Mouse (Mus musculus): ENCODE results near the gene Gm36176.

The Gm36176 gene

DNA sequence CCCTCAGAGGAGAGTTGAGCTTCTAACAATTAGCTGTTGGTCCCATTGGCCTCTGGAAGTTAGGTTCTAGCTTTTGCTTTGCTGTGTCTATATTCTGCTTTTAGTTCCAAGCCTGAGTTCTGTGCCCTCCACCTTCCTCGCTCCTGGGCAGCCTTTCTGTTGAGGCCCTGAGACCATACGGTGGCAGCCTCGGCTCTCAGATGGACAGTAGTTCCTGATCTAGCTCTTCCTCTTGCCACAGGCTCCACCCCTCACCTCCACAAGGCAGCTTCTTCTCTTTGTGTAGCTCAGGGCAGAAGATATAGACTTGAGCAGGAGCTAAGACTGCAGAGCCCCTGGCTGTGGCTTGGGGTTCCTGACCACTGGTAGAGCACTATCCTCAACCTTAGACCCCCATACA lies 33.7 kb downstream of the Gm36176 start:
- no peak for DNase-seq (ENCODE audit: low spot score in 2 of 2)

DNA sequence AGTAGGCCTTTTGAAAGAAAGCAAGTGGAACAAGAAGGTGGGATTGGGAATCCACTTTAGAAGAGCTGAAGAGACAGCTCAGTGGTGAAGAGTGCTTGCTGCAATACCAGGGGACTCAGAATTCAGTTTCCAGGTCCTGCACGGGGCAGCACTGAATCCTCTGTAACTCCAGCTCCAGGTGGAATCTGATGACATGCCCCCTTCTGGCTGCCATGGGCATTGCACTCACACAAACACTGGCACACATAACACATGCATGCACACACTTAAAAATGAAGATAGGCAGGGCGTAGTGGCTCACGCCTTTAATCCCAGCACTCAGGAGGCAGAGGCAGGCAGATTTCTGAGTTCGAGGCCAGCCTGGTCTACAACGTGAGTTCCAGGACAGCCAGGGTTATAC lies 36.0 kb downstream of the Gm36176 start:
- DNase-seq (ENCODE audit: low spot score in 2 of 2) = no peak

DNA sequence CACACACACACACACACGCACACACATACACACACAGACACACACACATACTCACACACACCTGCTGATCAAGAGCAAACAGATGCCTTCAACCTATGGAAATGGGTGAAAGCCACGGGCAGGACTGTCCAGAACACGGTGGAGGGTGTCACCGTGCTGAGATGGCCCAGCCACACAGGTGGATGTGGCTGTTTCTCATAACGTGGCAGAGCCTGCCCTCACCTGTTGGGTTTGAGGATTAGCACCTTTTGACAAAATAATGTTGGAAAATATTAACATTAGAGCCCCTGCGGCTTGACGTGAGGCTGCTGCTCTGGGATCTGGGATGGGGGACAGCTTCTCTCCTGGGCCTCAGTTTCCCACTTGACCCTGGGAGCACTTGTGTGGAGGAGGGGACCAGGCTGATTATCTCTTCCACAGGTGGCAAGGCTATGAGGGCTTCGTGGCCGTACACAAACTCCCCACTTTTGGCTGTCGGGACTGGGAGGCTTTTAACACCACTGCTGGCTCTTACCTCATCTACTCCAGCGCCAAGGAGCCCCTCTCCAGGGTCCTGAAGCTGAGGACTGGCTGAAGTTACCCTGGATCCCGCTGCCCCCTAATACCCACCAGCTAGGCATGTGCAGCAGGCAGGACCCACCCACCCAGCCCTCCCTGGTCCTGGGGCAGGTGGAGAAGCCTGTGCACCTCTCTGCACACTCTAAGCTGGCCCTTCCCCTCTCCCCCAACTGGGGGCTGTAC lies 39.6 kb downstream of the Gm36176 start:
- no peak for DNase-seq (ENCODE audit: low spot score in 2 of 2)

DNA sequence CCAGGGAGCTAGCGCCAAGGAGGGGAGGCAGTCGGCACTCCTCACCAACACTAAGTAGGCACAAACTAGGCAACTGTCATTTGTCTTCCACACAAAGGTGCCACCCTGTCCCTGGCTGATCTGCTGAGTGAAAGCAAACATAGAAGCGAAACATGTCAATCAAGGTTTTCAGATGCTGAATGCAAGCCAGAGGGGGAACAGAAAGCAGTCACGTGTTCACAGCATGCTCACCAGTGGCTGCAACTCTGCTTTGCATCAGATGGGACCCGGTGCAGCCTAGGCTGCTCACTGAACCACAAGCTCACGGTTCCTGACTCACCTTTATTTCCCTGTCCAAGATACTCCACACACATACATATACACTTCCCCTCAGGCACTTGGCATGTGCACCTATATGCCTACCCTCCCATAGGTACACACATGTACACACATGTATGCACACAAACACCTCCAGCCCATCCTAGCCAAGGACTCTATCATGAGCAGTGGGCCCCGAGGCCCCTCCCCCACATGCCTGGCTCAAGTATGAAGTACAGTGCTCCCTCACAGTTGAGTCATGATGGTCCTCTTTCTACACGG lies 44.5 kb downstream of the Gm36176 start:
- DNase-seq (ENCODE audit: low spot score in 2 of 2) = no peak

DNA sequence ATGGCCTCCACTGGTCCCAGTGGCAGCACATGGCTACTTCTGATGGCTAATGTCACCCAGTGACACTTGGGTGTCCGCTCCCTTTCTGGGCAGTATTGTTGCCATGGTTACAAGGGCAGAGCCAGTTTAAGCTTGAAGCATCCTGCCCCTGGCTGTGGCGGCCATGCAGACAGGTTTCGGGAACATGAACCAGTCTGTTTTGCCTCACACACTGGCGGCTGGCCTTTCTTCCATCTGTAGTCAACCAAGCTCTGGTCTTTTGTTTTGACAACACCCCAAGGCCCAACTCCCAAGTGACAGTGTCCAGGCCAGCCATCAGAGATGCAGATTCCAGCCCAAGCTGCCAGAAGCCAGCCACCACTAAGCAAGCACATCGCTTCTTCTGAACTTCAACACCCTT lies 49.0 kb downstream of the Gm36176 start:
- DNase-seq (ENCODE audit: low spot score in 2 of 2) = no peak

Data from natural killer cell, adult 2 months (primary cell).